Mouse (Mus musculus): ENCODE measurements at regions not wholly inside any gene's neighbourhood (a gene's known extent, or its start where the extent isn't known, plus 50 kb on each side); places are given as distances from the start of the nearest gene placed in this dataset.

- intact Hi-C loops (cut with DNase I) = no loop called here
- no peak for DNase-seq (ENCODE audit: extremely low spot score in 1 of 2, low spot score in 2 of 2)
Measured at GRCm38 (mm10) chr2:148344193-148344592, 51.0 kb upstream of the Sstr4 start.
